Mouse (Mus musculus): ENCODE results near the gene Tmpo. TPM values are rescaled to one million over a fixed set of nuclear protein-coding genes. Genes with fewer than 3 reads are reported as not detected.
A peak's percentile ranks its signal among the peaks of the same experiment; 100 is the strongest.

Tmpo gene
- polyA plus RNA-seq, 1 experiment from 2014 or later = 252 TPM

- H3K36me3 ChIP-seq = no peaks in the 10 kb centered on the region
- no peak overlapping the region for H3K4me3 ChIP-seq
- WGBS = 40% methylated on average over 3 of the region's 3 CpGs
- H3K9ac ChIP-seq = 0 out of 2 replicates have a peak overlapping the region, but pooled peaks have one; percentile 36
- H3K4me1 ChIP-seq = peaks cover 29% of the 10 kb centered on the region
- no peaks in the 10 kb centered on the region for H3K27me3 ChIP-seq
- H3K4me2 ChIP-seq = peak overlapping the region; percentile 58
- H3K27ac ChIP-seq = peak overlapping the region; percentile 99
- H3K9me3 ChIP-seq = no peaks in the 10 kb centered on the region
- ATAC-seq (ENCODE audit: insufficient number of reproducible peaks, insufficient read depth, low FRiP score, low TSS enrichment, low read depth) = no peak
Measured at GRCm38 (mm10) chr10:91183316-91183715, 2.2 kb upstream of the Tmpo start.

GRCm38 (mm10) chr10:91182291-91182990 lies 1.3 kb upstream of the Tmpo start:
- 3% methylated on average over 16 of the region's 16 CpGs for WGBS
- Histone ChIP-seq H3K36me3 (no peaks in the 10 kb centered on the region), H3K4me2 (peak overlapping the region; percentile 58), H3K9ac (peak overlapping the region; percentile 79), H3K27ac (peak overlapping the region; percentile 99), H3K27me3 (no peaks in the 10 kb centered on the region), H3K4me1 (peaks cover 29% of the 10 kb centered on the region), H3K9me3 (no peaks in the 10 kb centered on the region), H3K4me3 (peak overlapping the region; percentile 53)
- no peak for ATAC-seq (ENCODE audit: insufficient number of reproducible peaks, insufficient read depth, low FRiP score, low TSS enrichment, low read depth)

DNA sequence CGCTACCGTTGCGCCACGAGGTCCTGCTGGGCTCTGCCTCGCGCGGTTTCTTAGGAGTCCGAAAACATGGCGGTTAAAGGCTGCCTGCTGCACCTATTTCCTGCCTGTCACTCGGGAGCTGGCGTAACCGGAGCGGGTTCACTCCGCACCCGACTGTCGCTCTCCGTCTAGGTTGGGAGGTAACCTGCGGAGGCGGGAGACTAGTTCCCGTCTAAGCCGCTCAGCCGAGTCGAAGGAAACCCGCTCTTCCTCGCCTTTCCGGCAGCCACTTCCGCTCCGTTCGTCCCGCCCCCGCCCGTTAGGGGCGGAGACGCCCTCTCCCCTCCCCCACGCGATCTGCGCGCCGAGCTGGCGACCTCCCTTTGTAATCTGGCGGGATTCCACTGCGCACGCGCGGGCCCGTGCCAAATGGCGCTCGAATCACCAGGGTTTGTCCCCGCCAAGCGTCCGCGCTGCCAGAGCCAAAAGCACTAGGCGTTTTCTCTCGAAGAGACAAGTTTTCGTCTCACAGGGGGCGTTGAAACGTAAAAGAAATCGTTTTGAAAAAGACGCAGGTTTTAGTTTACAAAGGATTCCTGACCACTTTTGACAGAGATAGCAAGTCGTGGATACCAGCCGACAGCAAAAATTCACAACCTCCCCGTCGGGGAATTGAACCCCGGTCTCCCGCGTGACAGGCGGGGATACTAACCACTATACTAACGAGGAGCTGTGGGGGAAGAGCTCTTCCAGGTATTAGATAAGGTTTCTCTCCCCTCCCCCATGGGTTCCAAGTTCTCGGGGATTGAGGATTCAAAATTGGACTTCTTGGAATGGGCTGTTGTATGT lies 560 bp upstream of the Tmpo start:
- peak overlapping the region; percentile 53 for H3K4me3 ChIP-seq
- H3K9ac ChIP-seq = peak overlapping the region; percentile 79
- under 1% methylated on average over 69 of the region's 69 CpGs for WGBS
- no peaks in the 10 kb centered on the region for H3K36me3 ChIP-seq
- H3K27ac ChIP-seq = peak overlapping the region; percentile 99
- peaks cover 24% of the 10 kb centered on the region for H3K4me1 ChIP-seq
- H3K27me3 ChIP-seq = no peaks in the 10 kb centered on the region
- peak; percentile 86 for ATAC-seq (ENCODE audit: insufficient number of reproducible peaks, insufficient read depth, low FRiP score, low TSS enrichment, low read depth)
- H3K9me3 ChIP-seq = no peaks in the 10 kb centered on the region
- H3K4me2 ChIP-seq = peak overlapping the region; percentile 58

GRCm38 (mm10) chr10:91180301-91180700 lies 814 bp downstream of the Tmpo start:
- Histone ChIP-seq H3K9ac (peak overlapping the region; percentile 79), H3K36me3 (no peaks in the 10 kb centered on the region), H3K27ac (peak overlapping the region; percentile 99), H3K27me3 (no peaks in the 10 kb centered on the region), H3K4me1 (peaks cover 24% of the 10 kb centered on the region), H3K9me3 (no peaks in the 10 kb centered on the region), H3K4me3 (peak overlapping the region; percentile 53), H3K4me2 (peak overlapping the region; percentile 58)
- 10% methylated on average over 7 of the region's 7 CpGs for WGBS
- no peak for ATAC-seq (ENCODE audit: insufficient number of reproducible peaks, insufficient read depth, low FRiP score, low TSS enrichment, low read depth)

- Histone ChIP-seq H3K27me3 (no peaks in the 10 kb centered on the region), H3K36me3 (no peaks in the 10 kb centered on the region), H3K27ac (peak overlapping the region; percentile 99), H3K9ac (no peak overlapping the region; the same call in 1 of the 2 replicates), H3K9me3 (no peaks in the 10 kb centered on the region), H3K4me3 (0 out of 2 replicates have a peak overlapping the region, but pooled peaks have one; percentile 53), H3K4me2 (peak overlapping the region; percentile 58), H3K4me1 (peaks cover 24% of the 10 kb centered on the region)
- no peak for ATAC-seq (ENCODE audit: insufficient number of reproducible peaks, insufficient read depth, low FRiP score, low TSS enrichment, low read depth)
- WGBS = 61% methylated on average over 2 of the region's 2 CpGs
Measured at GRCm38 (mm10) chr10:91179834-91180233, 1.3 kb downstream of the Tmpo start.

DNA sequence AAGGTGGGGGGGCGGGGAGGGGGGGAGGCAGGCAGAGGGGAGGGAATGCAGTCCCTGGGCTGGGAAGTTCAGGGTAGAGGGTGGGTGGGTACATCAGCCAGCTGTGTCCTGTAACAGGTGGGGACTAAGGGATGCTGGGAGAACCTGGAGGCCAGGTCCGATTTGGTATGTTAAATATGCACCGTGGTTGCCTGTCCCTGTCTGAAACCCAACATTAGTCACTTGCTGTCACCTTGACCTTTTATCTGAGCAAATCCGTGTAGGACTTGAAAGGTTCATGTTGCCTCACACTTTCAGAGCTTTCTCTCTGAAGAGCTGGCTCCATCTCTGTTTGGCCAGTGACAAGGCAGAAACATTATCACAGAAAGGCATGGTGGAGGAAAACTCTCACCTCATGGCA lies 3.9 kb downstream of the Tmpo start:
- no peaks in the 10 kb centered on the region for H3K27me3 ChIP-seq
- no peak for ATAC-seq (ENCODE audit: insufficient number of reproducible peaks, insufficient read depth, low FRiP score, low TSS enrichment, low read depth)
- H3K4me2 ChIP-seq = no peak overlapping the region
- no peaks in the 10 kb centered on the region for H3K36me3 ChIP-seq
- no peaks in the 10 kb centered on the region for H3K9me3 ChIP-seq
- H3K9ac ChIP-seq = no peak overlapping the region
- no peak overlapping the region for H3K4me3 ChIP-seq
- 47% methylated on average over 3 of the region's 4 CpGs for WGBS
- H3K27ac ChIP-seq = no peak overlapping the region
- peaks cover 12% of the 10 kb centered on the region; the same call in 1 of the 2 replicates for H3K4me1 ChIP-seq

GRCm38 (mm10) chr10:91172329-91173100 lies 8.6 kb downstream of the Tmpo start:
- peak overlapping the region; percentile 74 for H3K4me3 ChIP-seq

DNA sequence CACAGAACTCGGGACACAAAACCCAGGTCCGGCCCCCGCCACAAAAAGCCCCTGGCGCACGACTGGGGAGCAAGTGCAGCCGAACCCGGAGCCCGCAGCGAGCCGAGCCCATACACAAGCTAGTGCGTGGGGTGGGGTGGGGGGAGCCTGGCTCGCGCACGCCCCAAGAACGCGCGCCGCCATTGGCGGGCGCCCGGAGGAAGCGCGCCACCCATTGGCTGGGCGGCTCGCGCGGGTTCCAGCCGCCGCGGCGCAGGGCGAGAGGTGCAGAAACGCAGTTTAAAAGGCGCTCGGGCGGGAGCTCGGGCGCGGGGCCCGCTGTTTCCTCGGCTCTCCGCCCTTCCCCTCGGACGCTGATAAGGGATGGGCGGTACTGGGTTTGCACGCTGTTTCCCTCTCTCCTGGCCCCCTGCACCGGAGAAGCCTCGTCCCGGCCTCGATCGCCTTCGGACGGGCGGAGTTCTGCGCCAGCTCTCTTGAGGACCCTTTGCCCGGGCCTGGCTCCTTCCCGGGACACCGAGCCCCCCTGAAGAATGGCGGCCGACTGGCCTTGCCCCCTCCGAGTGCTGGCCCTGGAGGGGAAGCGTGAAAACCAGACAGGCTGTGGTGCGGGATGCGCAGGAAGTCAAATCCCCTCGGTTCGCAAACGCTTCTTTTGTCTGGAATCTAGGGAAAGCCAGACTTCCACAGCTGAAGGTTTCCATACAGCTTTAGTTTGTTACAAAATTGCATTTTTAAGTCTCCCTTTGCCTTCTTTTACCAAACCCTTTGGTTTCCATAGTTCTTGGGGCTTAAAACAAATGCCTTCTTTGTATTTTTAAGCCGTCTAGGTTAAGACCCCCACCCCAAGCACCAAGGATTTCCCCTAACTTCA lies 9.4 kb downstream of the Tmpo start:
- peaks cover 26% of the 10 kb centered on the region for H3K4me1 ChIP-seq
- peak overlapping the region; percentile 73 for H3K4me2 ChIP-seq
- under 1% methylated on average over 68 of the region's 68 CpGs for WGBS
- no peaks in the 10 kb centered on the region for H3K27me3 ChIP-seq
- peak; percentile 94 for ATAC-seq (ENCODE audit: insufficient number of reproducible peaks, insufficient read depth, low FRiP score, low TSS enrichment, low read depth)
- peak overlapping the region; percentile 74 for H3K4me3 ChIP-seq
- H3K9me3 ChIP-seq = no peaks in the 10 kb centered on the region
- no peaks in the 10 kb centered on the region for H3K36me3 ChIP-seq
- H3K9ac ChIP-seq = peak overlapping the region; percentile 98
- peak overlapping the region; percentile 100 for H3K27ac ChIP-seq

More at GRCm38 (mm10) chr10:91172329-91173100, 8.6 kb downstream of the Tmpo start:
- Histone ChIP-seq H3K27me3 (no peaks in the 10 kb centered on the region), H3K4me2 (peak overlapping the region; percentile 73), H3K4me1 (peaks cover 19% of the 10 kb centered on the region), H3K27ac (peak overlapping the region; percentile 100), H3K9ac (peak overlapping the region; percentile 98), H3K9me3 (no peaks in the 10 kb centered on the region), H3K36me3 (no peaks in the 10 kb centered on the region)
- ATAC-seq (ENCODE audit: insufficient number of reproducible peaks, insufficient read depth, low FRiP score, low TSS enrichment, low read depth) = no peak
- WGBS = 73% methylated on average over 14 of the region's 14 CpGs

GRCm38 (mm10) chr10:91171041-91171440 lies 10.1 kb downstream of the Tmpo start:
- Histone ChIP-seq H3K27me3 (no peaks in the 10 kb centered on the region), H3K4me2 (peak overlapping the region; percentile 73)
- 0% methylated on average over 59 of the region's 59 CpGs for WGBS

GRCm38 (mm10) chr10:91170143-91170941 lies 10.8 kb downstream of the Tmpo start:
- H3K9me3 ChIP-seq = no peaks in the 10 kb centered on the region
- under 1% methylated on average over 50 of the region's 50 CpGs for WGBS
- peak overlapping the region; percentile 74 for H3K4me3 ChIP-seq
- no peak for ATAC-seq (ENCODE audit: insufficient number of reproducible peaks, insufficient read depth, low FRiP score, low TSS enrichment, low read depth)
- H3K4me2 ChIP-seq = peak overlapping the region; percentile 73
- no peaks in the 10 kb centered on the region for H3K27me3 ChIP-seq
- peak overlapping the region; percentile 100 for H3K27ac ChIP-seq
- peaks cover 8% of the 10 kb centered on the region for H3K36me3 ChIP-seq
- H3K4me1 ChIP-seq = peaks cover 26% of the 10 kb centered on the region
- peak overlapping the region; percentile 98 for H3K9ac ChIP-seq

More at GRCm38 (mm10) chr10:91171041-91171440, 10.1 kb downstream of the Tmpo start:
- no peaks in the 10 kb centered on the region for H3K9me3 ChIP-seq
- peak; percentile 65 for ATAC-seq (ENCODE audit: insufficient number of reproducible peaks, insufficient read depth, low FRiP score, low TSS enrichment, low read depth)
- H3K36me3 ChIP-seq = 0 out of 2 replicates have a peak, but pooled peaks cover under 1% of the 10 kb centered on the region
- H3K4me3 ChIP-seq = peak overlapping the region; percentile 74
- peak overlapping the region; percentile 100 for H3K27ac ChIP-seq
- peaks cover 26% of the 10 kb centered on the region for H3K4me1 ChIP-seq
- H3K9ac ChIP-seq = peak overlapping the region; percentile 98
